In the genomic region with DNA sequence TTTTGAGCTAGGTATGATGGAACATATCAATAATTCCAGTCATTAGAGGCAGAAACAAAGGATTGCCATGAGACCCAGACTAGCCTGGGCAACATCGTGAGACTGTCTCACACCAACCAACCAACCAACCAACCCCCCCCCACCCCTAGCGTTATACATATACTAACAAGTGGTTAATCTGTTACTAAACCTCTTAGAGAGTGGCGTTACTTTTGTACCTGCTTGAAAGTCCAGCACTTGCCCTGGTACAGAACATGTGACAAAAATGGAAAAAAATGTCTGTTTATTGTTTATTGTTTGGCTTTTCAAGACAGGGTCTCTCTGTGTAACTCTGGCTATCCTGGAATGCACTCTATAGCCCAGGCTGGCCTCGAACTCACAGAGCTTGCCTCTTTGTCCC, we compare ENCODE assay signal across 20 mouse cellular contexts.
"Had no signal": no experiment of that assay in that cellular context is flagged by ENCODE, and none has a peak within 500 bp of the region (broad histone marks: within the 10 kb centered on the region; RNA-seq: fewer than 3 reads in every experiment).

No protein-coding gene starts in this region.

- H3K4me1 ChIP-seq: hindbrain, embryonic 15.5 days; limb, embryonic 12.5 days; limb, embryonic 15.5 days; midbrain, embryonic 12.5 days; midbrain, embryonic 15.5 days; neural tube, embryonic 12.5 days; neural tube, embryonic 15.5 days had no signal

- H3K27ac ChIP-seq: hindbrain, embryonic 15.5 days; limb, embryonic 12.5 days; limb, embryonic 15.5 days; macrophage; midbrain, embryonic 12.5 days; midbrain, embryonic 15.5 days; neural tube, embryonic 12.5 days; neural tube, embryonic 15.5 days; stomach, postnatal 0 days had no signal

- ATAC-seq: intestine, postnatal 0 days; liver, postnatal 0 days; lung, postnatal 0 days; midbrain, embryonic 15.5 days had no signal

- H3K4me2 ChIP-seq: hindbrain, embryonic 15.5 days; limb, embryonic 12.5 days; limb, embryonic 15.5 days; lung, embryonic 14.5 days; midbrain, embryonic 12.5 days; midbrain, embryonic 15.5 days; neural tube, embryonic 12.5 days; neural tube, embryonic 15.5 days had no signal

- H3K9ac ChIP-seq: hindbrain, embryonic 15.5 days; limb, embryonic 12.5 days; limb, embryonic 15.5 days; liver, postnatal 0 days; lung, embryonic 14.5 days; midbrain, embryonic 12.5 days; midbrain, embryonic 15.5 days; neural tube, embryonic 12.5 days; neural tube, embryonic 15.5 days had no signal

- DNase-seq: left cerebral cortex, postnatal 4 days; liver, postnatal 0 days; lung, embryonic 14.5 days; right cerebral cortex, adult 18-20 months; right cerebral cortex, postnatal 14 days; right cerebral cortex, postnatal 4 days; thymus, adult 2 months; thymus, postnatal 14 days; thymus, postnatal 4 days had no signal

- H3K9me3 ChIP-seq: hindbrain, embryonic 15.5 days; limb, embryonic 12.5 days; limb, embryonic 15.5 days; midbrain, embryonic 15.5 days; neural tube, embryonic 12.5 days; neural tube, embryonic 15.5 days had no signal

- H3K36me3 ChIP-seq: hindbrain, embryonic 15.5 days; limb, embryonic 12.5 days; limb, embryonic 15.5 days; midbrain, embryonic 12.5 days; midbrain, embryonic 15.5 days; neural tube, embryonic 12.5 days; neural tube, embryonic 15.5 days had no signal

- H3K27me3 ChIP-seq: hindbrain, embryonic 15.5 days; midbrain, embryonic 15.5 days; neural tube, embryonic 15.5 days had no signal

- H3K4me3 ChIP-seq: hindbrain, embryonic 15.5 days; limb, embryonic 12.5 days; limb, embryonic 15.5 days; midbrain, embryonic 12.5 days; midbrain, embryonic 15.5 days; neural tube, embryonic 12.5 days; neural tube, embryonic 15.5 days had no signal
